Mouse (Mus musculus) thymus, postnatal 36 days (tissue): Measurements from ENCODE around the gene Myo1f.

Experiments
- DNase-seq, 2 experiments: peaks; one replicate each; pipeline ENCODE4 v3.0.0; 2022; ENCODE audit warnings: mixed read lengths in 2 of 2

Myo1f gene

GRCm38 (mm10) chr17:33555223-33555855 is at the start of gene Myo1f:
Gene Myo1f (plus strand): TSS chr17:33555707.
- DNase-seq, result peak; percentile 66 to 68

GRCm38 (mm10) chr17:33508386-33508785 is 47.1 kb upstream of the Myo1f start:
- DNase-seq, result no peak

- DNase-seq, result no peak
Observed at GRCm38 (mm10) chr17:33510172-33510571, 45.3 kb upstream of the Myo1f start.

GRCm38 (mm10) chr17:33512441-33513415 is 42.8 kb upstream of the Myo1f start:
- DNase-seq, result no peak

GRCm38 (mm10) chr17:33513874-33514273 is 41.6 kb upstream of the Myo1f start:
- no peak for DNase-seq

- no peak for DNase-seq
Observed at GRCm38 (mm10) chr17:33520366-33520765, 35.1 kb upstream of the Myo1f start.

GRCm38 (mm10) chr17:33523431-33523917 is 32.0 kb upstream of the Myo1f start:
- no peak for DNase-seq

- peak; percentile 78 to 79 for DNase-seq
Observed at GRCm38 (mm10) chr17:33523918-33524755, 31.4 kb upstream of the Myo1f start, which contains the start of gene Adamts10. Gene Adamts10 (plus strand): TSS chr17:33524204.

GRCm38 (mm10) chr17:33524806-33525373 is 30.6 kb upstream of the Myo1f start:
- DNase-seq, result peak; percentile 15 to 21

GRCm38 (mm10) chr17:33526506-33526905 is 29.0 kb upstream of the Myo1f start:
- no peak for DNase-seq

GRCm38 (mm10) chr17:33539106-33539675 is 16.3 kb upstream of the Myo1f start:
- DNase-seq, result peak; percentile 34 to 44

- DNase-seq, result no peak
Observed at GRCm38 (mm10) chr17:33539878-33540277, 15.6 kb upstream of the Myo1f start.

GRCm38 (mm10) chr17:33549212-33549611 is 6.3 kb upstream of the Myo1f start:
- DNase-seq, result no peak

- DNase-seq, result no peak
Observed at GRCm38 (mm10) chr17:33550388-33550787, 5.1 kb upstream of the Myo1f start.

GRCm38 (mm10) chr17:33552113-33552512 is 3.4 kb upstream of the Myo1f start:
- no peak for DNase-seq

GRCm38 (mm10) chr17:33552964-33553363 is 2.5 kb upstream of the Myo1f start:
- DNase-seq, result peak; percentile 49

- DNase-seq, result no peak
Observed at GRCm38 (mm10) chr17:33554536-33554935, 971 bp upstream of the Myo1f start.

- no peak for DNase-seq
Observed at GRCm38 (mm10) chr17:33557922-33558321, 2.4 kb downstream of the Myo1f start.

- no peak for DNase-seq
Observed at GRCm38 (mm10) chr17:33563527-33564076, 8.1 kb downstream of the Myo1f start.

GRCm38 (mm10) chr17:33564599-33564998 is 9.1 kb downstream of the Myo1f start:
- no peak for DNase-seq

GRCm38 (mm10) chr17:33566182-33566581 is 10.7 kb downstream of the Myo1f start:
- no peak for DNase-seq

- no peak for DNase-seq
Observed at GRCm38 (mm10) chr17:33584061-33584460, 28.6 kb downstream of the Myo1f start.
